Mouse (Mus musculus): Measurements from ENCODE around the gene Il31.

The Il31 gene

GRCm38 (mm10) chr5:123473817-123474216 lies 15.5 kb downstream of the Il31 start:
- DNase-seq (ENCODE audit: low read depth, low spot score) = no peak

DNA sequence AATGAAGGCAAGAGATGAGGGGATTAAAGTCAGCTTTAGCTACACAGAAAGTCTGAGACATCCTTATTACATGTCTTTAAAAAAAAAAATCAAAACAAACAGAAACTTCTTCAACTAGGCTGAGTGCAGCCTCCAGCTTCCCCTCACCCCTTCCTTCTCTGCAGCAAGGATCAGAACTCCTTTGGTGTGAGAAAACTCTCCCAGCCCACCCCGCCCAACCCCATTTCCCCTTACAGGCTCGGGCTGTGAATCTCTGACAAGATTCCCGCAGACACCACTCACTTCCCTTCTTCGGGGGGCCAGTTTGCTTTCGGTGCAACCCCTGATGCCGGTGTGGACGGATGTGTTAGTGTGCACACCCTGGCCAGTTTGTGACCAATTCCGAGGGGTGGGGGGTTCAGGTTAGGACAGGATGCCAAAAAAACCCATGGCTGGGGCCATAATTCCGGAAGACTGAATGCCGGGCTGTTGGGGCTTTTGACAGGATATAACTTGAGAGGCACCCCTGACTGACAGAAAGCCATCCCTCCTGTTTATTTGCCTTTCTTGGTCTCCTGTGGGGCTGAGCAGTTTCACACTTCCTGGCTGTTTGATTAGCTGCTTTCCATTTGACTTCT lies 18.4 kb downstream of the Il31 start:
- DNase-seq (ENCODE audit: low read depth, low spot score) = peak; percentile 56

DNA sequence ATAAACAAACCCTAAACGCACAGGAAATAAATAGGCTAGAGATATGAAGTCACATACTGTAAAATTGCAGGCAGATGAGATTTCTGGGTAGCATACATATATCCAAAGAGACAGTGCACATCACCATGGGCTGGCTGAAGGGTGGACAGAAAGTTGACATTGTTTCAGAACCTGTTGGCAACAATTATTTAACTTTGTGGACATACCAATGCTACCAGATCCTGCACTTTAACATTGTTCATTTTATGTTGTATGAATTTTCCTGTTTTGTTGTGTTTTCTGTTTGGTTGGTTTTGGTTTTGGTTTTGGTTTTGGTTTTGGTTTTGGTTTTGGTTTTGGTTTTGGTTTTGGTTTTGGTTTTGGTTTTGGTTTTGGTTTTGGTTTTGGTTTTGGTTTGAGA lies 24.7 kb downstream of the Il31 start:
- peak; percentile 31 for DNase-seq (ENCODE audit: low read depth, low spot score)

DNA sequence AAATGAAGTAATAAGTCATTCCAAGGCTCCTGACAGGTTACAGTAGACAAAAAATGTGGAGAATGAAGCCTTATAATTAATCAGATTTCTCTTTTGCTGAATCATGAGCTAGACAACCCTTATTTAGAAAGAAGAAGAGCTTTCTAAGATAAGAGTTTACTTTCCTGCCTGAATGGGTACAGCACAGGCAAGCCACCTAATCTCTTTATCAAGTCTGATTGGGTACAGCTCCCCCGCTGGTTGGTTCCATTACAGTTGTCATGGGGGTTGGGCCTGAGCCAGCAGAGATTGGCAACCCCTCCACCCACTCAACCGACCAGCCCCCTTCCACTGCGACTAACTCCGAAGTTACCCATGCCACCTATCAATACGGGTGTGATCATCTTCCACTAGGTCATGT lies 27.9 kb downstream of the Il31 start:
- peak; percentile 48 for DNase-seq (ENCODE audit: low read depth, low spot score)

- DNase-seq (ENCODE audit: low read depth, low spot score) = no peak
Measured at GRCm38 (mm10) chr5:123451886-123452285, 37.4 kb downstream of the Il31 start.

DNA sequence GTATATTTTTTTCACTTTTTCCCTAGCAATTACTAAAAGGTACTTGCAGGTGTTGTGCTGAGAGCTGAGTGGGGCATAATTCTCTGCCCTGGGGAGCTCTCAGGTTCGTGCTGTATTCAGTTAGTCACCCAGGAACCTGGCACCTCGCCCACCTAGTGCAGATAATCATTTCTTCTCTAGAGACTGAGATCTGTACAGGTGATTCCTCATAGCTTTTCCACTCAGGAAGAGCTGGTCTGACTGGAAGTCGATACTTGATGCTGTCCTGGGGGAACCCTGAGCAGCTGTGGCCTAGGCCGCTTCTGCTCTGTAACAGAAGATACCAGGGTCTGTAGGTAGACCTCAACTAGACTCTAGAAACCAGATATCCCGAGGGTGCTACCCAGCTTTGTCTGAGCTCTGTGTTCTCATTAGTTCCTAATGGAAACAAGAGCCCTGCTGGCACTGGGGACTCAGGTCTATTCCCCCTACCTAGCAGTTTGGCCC lies 44.4 kb downstream of the Il31 start:
- no peak for DNase-seq (ENCODE audit: low read depth, low spot score)

- DNase-seq (ENCODE audit: low read depth, low spot score) = peak; percentile 57
Measured at GRCm38 (mm10) chr5:123444069-123444468, 45.2 kb downstream of the Il31 start.

- DNase-seq (ENCODE audit: low read depth, low spot score) = no peak
Measured at GRCm38 (mm10) chr5:123442283-123442682, 47.0 kb downstream of the Il31 start.

- DNase-seq (ENCODE audit: low read depth, low spot score) = no peak
Measured at GRCm38 (mm10) chr5:123440664-123441063, 48.6 kb downstream of the Il31 start.

DNA sequence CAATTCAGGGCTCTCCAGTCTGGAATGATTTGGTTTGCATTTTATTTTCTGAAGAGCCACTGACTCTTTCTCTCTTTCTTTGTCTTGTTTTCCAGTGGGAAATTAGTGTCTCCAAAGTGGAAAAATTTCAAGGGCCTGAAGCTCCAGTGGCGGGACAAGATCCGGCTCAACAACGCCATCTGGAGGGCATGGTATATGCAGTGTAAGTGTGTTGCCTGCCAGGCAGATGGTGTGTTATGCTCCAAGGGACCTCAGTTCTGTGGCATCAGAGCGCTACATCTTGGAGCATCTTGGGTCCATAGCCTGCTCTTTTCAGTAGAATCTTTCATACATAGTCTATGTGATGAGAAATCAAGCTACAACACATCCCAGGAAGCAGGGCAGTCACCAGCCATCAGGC lies 49.3 kb downstream of the Il31 start:
- DNase-seq (ENCODE audit: low read depth, low spot score) = no peak

DNA sequence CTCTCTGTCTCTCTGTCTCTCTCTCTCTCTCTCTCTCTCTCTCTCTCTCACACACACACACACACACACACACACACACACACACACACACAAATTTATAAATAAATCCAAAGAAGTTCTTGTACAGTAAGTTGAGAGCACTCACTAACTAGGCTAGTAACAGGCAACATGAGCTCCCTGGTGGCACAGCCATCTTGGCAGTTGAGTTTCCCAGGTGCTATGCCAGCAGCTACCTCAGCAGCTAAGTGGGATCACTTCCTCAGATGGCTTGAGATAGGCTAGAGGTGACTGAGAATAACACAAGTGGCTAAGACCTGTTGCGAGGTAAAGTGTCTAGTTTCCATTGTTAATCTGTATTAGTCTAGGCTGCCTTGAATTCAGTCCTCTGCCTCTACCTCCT lies 50.0 kb downstream of the Il31 start:
- no peak for DNase-seq (ENCODE audit: low read depth, low spot score)

GRCm38 (mm10) chr5:123438381-123438780 lies 50.9 kb downstream of the Il31 start:
- DNase-seq (ENCODE audit: low read depth, low spot score) = no peak

DNA sequence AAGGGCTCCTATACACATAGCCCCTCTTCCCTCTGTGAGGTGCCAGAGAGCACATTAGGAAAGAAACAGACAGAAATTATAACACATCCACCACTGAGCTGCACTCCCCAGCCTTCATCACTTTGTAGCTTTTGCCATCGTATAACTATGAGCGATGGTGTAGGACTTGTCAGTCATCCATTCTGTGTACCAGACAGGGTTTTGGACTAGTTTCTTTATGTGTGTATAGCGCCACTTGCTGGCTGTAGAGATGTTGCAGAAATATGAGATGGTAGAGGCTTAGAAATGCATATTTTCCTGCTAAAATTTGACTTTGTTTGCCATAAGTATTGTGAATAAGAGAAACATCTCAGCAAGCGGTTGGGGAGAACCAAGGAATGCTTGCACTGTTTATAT lies 52.5 kb downstream of the Il31 start:
- DNase-seq (ENCODE audit: low read depth, low spot score) = peak; percentile 71

DNA sequence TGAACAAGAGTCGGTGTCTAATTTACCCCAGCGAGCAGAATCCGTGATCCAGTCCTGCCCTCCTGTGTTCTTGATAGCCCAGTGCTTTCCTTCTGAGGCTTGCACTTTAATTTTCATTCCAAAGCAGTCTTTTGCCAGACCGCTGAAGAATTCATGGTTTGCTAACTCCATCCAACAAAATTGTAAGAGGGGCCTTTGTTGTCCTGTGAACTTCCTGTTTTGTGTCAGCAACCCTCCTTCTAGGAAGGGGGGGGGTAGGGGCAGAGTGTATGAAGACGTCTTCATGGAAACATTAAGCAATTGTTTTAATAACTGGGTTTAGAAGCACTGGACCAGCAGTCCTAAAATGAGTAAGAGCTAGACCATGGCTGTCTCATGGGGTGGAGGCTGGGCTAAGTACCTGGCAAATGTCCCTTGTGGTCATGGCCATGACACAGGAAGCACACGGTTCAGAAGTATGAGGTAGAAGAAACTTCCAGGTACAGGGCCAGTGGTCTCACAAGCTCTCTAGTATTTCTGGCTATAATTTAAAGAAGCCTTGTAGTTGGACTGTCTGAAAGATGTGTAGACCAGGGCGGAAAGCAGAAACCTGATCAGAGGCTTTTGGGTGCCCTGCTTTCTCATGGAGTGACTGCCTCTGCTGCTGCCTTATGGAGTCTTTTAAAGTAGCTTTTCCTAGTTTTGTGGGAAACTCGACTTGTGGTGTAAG lies 53.1 kb downstream of the Il31 start:
- DNase-seq (ENCODE audit: low read depth, low spot score) = no peak

DNA sequence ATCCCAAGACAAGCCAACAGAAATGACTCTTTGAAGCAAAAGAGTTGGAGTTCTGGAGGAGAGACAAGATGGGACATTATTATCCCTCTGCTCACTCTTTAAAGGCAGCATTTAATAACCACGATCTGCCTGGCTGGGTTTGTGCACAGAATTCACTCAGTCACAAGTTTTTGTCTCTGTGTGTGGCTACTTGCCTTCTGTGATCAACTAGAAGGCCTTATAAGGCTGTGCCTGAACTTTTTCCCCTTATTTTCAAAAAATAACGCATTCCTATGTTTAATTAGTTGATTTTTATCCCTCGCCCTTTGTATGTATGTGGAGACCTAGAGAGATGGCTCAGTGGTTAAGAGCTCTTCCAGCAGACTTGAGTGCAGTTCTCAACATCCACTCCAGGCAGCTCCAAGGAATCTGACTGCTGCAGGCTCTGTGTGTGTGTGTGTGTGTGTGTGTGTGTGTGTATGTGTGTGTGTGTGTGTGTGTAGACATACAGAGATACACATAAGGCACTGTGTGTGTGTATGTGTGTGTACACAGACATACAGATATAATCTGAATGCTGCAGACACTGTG lies 56.9 kb downstream of the Il31 start:
- no peak for DNase-seq (ENCODE audit: low read depth, low spot score)

GRCm38 (mm10) chr5:123431524-123432304 lies 57.6 kb downstream of the Il31 start:
- DNase-seq (ENCODE audit: low read depth, low spot score) = no peak
